Mouse (Mus musculus) hindbrain, embryonic 16.5 days (tissue): ENCODE measurements at regions not wholly inside any gene's neighbourhood (a gene's known extent, or its start where the extent isn't known, plus 50 kb on each side); places are given as distances from the start of the nearest gene placed in this dataset.

Source experiments
- ATAC-seq: fragments of 200-750 bp; cut with Nextera tagmentation; 2 replicates; pipeline ENCODE4 v1.8.0; 2017; ENCODE audit warnings: moderate TSS enrichment, moderate library complexity
- H3K27ac ChIP-seq: fragments of 300-500 bp; sonication (generic); 2 replicates; pipeline ENCODE4 v1.5.1; 2014; ENCODE audit warnings: low read depth, mild to moderate bottlenecking, control low read depth, low read length, moderate library complexity
- H3K27me3 ChIP-seq: fragments of 300-500 bp; sonication (generic); replicated peaks from 2 replicates; pipeline ENCODE4 v1.6.1; 2014; ENCODE audit warnings: low read length; ENCODE audit not compliant: control insufficient read depth, insufficient read depth
- H3K36me3 ChIP-seq: fragments of 300-500 bp; sonication (generic); 2 replicates; pipeline ENCODE4 v1.6.1; 2014; ENCODE audit warnings: mild to moderate bottlenecking, low read length, moderate library complexity, mixed read lengths; ENCODE audit not compliant: control insufficient read depth, insufficient read depth
- H3K4me1 ChIP-seq: fragments of 300-500 bp; sonication (generic); 2 replicates; pipeline ENCODE4 v1.6.1; 2014; ENCODE audit warnings: low read depth, low read length; ENCODE audit not compliant: control insufficient read depth, insufficient read depth
- H3K4me2 ChIP-seq: fragments of 300-500 bp; sonication (generic); 2 replicates; pipeline ENCODE4 v1.6.1; 2014; ENCODE audit warnings: mild to moderate bottlenecking, low read length, control low read depth, moderate library complexity
- H3K4me3 ChIP-seq: fragments of 300-500 bp; sonication (generic); 2 replicates; pipeline ENCODE4 v1.5.1; 2014; ENCODE audit warnings: mild to moderate bottlenecking, low read length, control low read depth, moderate library complexity
- H3K9ac ChIP-seq: fragments of 300-500 bp; sonication (generic); 2 replicates; pipeline ENCODE4 v1.6.1; 2014; ENCODE audit warnings: low read depth, mild to moderate bottlenecking, control low read depth, low read length, moderate library complexity
- H3K9me3 ChIP-seq: fragments of 300-500 bp; sonication (generic); 2 replicates; pipeline ENCODE4 v1.6.1; 2014; ENCODE audit warnings: mild to moderate bottlenecking, low read length, moderate library complexity; ENCODE audit not compliant: control insufficient read depth
- WGBS: fragments of 180-500 bp; shearing (Covaris S2); extraction: QIAGEN DNeasy Blood & Tissue Kit; methylation state at CpG from one replicate; pipeline ENCODE4 v1.1.7; 2014; 5-methylcytosine and 5-hydroxymethylcytosine counted together

DNA sequence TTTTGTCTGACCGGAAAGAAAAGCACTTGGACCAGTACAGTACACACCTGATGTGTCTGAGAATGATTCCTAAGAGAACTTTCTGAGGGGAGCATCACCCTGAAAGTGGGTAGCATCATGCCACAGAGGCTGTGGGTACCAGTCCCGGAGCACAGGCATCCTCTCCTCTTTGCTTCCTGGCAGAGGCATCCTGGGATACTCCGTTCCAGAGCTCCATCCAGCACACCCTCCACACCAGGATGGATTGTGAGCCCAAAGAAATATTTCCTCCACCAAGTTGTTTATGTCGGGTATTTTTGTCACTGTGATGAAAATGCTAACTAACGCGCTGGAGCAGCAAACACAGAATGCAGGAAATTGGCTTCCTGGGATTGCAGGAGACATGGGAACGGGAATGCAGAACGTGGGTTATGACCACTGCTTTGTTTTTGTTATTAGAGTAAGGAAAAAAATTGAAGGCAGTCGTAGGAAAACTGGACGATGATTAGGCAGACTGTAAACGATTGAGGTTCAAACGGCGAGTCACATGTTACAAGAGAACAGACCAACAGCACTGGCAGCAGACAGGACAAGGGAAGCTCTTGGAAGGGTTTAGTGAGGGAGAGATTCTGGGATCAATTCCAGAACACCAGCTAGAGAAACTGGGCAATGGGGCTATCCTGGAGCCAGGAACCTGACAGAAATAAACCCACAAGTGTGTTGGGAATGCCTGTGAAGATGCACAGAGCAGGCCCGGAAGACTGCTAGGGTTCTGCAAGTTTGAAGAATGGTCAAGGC is 134.6 kb downstream of the Fgf18 start:
- 72% methylated on average over 14 of the region's 14 CpGs for WGBS
- Histone ChIP-seq H3K4me3 (no peak overlapping the region), H3K36me3 (no peaks in the 10 kb centered on the region), H3K9me3 (no peaks in the 10 kb centered on the region), H3K4me2 (no peak overlapping the region), H3K27me3 (no peaks in the 10 kb centered on the region), H3K27ac (no peak overlapping the region), H3K4me1 (no peaks in the 10 kb centered on the region), H3K9ac (no peak overlapping the region)
- no peak for ATAC-seq

DNA sequence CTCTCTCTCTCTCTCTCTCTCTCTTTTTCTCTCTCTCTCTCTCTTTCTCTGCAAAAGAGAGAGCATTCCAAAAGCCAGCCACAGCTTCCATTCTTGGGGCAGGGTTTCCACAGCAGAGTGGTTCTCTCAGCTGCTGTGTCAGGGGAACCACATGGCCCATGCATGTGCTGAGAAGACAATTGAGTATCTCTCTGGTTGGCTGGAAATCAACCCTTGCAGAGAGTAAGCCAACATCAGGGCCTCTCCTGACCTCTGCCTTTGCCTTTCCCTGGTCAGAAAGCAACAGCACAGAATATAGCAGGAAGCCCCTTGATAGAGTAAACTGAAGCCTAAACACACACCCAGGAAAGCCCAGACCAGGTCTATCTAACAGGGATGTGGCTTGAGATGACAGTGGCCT is 138.6 kb downstream of the Fgf18 start:
- H3K4me2 ChIP-seq = no peak overlapping the region
- no peak overlapping the region for H3K27ac ChIP-seq
- peaks cover 8% of the 10 kb centered on the region for H3K4me1 ChIP-seq
- H3K27me3 ChIP-seq = no peaks in the 10 kb centered on the region
- no peak overlapping the region for H3K9ac ChIP-seq
- H3K4me3 ChIP-seq = no peak overlapping the region
- no peaks in the 10 kb centered on the region for H3K9me3 ChIP-seq
- H3K36me3 ChIP-seq = no peaks in the 10 kb centered on the region
- no peak for ATAC-seq

DNA sequence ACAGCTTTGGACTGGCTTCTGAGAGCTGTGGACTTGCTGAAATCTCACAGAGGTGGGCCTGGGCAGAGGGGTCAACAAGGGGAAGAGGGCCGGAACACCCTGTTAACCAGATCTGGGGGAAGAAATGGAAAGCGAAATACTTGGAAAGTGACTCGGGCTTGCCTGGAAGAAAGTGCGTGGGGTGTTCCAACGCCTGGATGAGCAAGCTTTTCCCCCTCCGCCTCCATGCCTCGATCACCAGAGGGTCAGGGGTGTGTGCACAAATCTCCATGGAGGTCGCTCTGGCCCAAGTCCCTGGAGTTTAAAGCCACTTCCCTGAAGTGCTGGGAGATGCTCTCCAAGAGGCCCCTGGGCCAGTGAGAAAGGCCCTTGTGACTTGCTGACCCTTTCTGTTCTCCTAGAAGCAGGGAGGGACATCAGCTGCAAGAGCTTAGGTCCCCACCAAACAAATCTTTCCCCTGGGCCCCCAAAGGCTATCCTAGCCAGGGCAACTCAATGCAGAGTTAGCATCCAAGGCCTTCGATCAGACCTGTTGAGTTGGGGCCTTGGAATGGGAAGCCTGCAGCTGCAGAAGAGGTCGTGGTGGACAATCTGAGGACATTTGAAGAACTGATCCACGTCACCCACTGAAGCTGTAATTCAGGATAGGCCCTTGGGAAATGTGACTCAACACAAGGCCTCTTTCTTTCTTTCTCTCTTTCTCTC is 139.2 kb downstream of the Fgf18 start:
- Histone ChIP-seq H3K4me1 (peaks cover 8% of the 10 kb centered on the region), H3K27ac (no peak overlapping the region), H3K9ac (no peak overlapping the region), H3K27me3 (no peaks in the 10 kb centered on the region), H3K36me3 (no peaks in the 10 kb centered on the region), H3K4me2 (no peak overlapping the region), H3K4me3 (no peak overlapping the region), H3K9me3 (no peaks in the 10 kb centered on the region)
- ATAC-seq = no peak
- 94% methylated on average over 11 of the region's 11 CpGs for WGBS

DNA sequence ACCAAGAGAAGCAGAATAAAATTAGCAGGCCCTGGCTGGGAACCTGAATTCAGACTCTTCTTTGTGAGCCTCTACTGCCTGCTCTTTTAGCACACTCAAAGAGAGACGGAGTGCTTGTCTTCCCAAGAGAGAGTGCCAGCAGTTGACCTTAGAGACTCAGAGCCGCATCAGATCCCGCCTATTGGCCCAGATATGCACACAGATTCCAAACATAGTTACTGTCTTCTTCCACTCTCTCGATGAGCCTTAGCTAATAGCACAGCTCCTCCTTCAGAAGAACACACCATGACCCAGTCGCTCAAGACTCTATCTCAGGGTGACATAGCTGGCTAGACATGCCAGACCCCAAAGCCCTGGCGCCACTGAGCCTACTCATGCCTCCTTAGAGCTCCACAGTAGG is 139.8 kb downstream of the Fgf18 start:
- no peak overlapping the region for H3K9ac ChIP-seq
- no peak overlapping the region for H3K4me2 ChIP-seq
- H3K36me3 ChIP-seq = no peaks in the 10 kb centered on the region
- ATAC-seq = no peak
- H3K27me3 ChIP-seq = no peaks in the 10 kb centered on the region
- WGBS = 90% methylated on average over 6 of the region's 6 CpGs
- no peak overlapping the region for H3K4me3 ChIP-seq
- H3K9me3 ChIP-seq = no peaks in the 10 kb centered on the region
- no peak overlapping the region for H3K27ac ChIP-seq
- H3K4me1 ChIP-seq = peaks cover 8% of the 10 kb centered on the region

DNA sequence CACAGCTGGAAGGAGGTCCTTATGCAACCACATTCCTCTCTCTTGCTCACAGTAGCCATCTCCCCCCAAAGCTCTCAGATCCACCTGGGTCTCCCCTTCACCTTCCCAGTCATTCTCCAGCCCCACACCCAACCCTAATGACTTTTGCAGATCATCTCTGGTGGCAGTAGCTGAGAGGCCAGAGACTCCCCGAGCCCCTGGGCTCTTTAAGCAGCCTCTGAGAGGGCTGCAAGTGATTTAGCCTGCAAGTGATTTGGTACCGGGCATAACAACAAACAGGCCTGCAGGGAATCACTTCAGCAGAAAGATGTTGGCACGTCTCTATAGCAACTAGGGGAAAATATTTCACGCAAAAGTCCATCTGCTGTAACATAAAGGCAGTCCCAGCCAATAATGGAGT is 142.0 kb downstream of the Fgf18 start:
- no peak overlapping the region for H3K4me3 ChIP-seq
- no peak overlapping the region for H3K9ac ChIP-seq
- peaks cover 8% of the 10 kb centered on the region for H3K4me1 ChIP-seq
- no peaks in the 10 kb centered on the region for H3K36me3 ChIP-seq
- H3K4me2 ChIP-seq = no peak overlapping the region
- H3K27ac ChIP-seq = no peak overlapping the region
- H3K27me3 ChIP-seq = no peaks in the 10 kb centered on the region
- ATAC-seq = peak; percentile 54
- no peaks in the 10 kb centered on the region for H3K9me3 ChIP-seq
- 16% methylated on average over 4 of the region's 4 CpGs for WGBS

DNA sequence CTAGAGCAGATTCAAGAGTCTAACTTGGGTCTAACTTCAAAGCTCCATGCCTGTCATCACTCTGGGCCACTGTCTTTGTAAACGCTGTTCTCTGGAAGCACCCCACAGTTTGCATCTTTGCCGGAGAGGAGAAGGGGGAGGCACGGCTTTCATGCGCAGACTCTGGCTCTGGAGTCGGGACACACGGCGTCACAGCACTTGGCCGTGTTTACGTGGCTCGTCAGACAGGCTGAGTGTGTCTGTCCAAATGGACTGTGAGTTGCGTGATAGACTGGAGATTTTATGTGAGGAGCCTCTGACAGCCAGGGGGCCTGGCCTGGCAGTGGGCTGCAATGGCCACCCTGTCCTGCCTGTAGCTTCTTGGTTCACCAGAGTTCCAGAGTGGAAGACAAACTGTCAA is 142.6 kb downstream of the Fgf18 start:
- ATAC-seq = no peak
- 91% methylated on average over 11 of the region's 11 CpGs for WGBS
- Histone ChIP-seq H3K4me3 (no peak overlapping the region), H3K9ac (no peak overlapping the region), H3K9me3 (no peaks in the 10 kb centered on the region), H3K27me3 (no peaks in the 10 kb centered on the region), H3K27ac (no peak overlapping the region), H3K4me2 (no peak overlapping the region), H3K36me3 (no peaks in the 10 kb centered on the region), H3K4me1 (peaks cover 8% of the 10 kb centered on the region)

DNA sequence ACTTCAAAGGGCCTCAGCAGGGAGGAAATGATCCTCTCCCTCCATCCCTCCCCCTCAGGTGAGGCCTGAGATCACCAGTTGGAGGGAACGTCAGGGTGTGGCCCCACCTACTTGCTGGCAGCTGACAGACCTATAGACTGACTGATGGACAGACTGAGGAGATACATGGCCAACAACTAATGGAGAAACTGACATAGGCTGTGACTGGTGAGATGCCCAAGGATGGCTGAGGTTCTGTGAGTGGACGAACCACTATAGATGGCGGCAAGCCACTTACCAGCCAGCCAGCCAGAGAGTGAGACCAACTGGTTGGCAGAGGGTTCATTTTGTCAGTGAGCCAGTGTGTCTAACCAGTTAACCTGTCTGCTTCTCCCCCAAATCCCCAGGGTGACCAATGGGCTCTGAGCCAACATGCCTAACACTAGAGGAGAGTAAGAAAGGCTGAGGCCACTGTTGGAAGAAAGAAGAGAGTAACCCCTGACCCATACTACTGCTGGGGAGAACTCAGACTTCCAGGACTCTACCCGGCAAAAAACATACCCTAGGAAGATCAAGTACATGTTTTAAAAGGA is 147.4 kb downstream of the Fgf18 start:
- no peaks in the 10 kb centered on the region for H3K9me3 ChIP-seq
- WGBS = 79% methylated on average over 4 of the region's 4 CpGs
- no peak for ATAC-seq
- no peaks in the 10 kb centered on the region for H3K27me3 ChIP-seq
- no peak overlapping the region for H3K27ac ChIP-seq
- no peak overlapping the region for H3K4me3 ChIP-seq
- no peaks in the 10 kb centered on the region for H3K36me3 ChIP-seq
- no peak overlapping the region for H3K9ac ChIP-seq
- peaks cover 3% of the 10 kb centered on the region for H3K4me1 ChIP-seq
- H3K4me2 ChIP-seq = no peak overlapping the region

DNA sequence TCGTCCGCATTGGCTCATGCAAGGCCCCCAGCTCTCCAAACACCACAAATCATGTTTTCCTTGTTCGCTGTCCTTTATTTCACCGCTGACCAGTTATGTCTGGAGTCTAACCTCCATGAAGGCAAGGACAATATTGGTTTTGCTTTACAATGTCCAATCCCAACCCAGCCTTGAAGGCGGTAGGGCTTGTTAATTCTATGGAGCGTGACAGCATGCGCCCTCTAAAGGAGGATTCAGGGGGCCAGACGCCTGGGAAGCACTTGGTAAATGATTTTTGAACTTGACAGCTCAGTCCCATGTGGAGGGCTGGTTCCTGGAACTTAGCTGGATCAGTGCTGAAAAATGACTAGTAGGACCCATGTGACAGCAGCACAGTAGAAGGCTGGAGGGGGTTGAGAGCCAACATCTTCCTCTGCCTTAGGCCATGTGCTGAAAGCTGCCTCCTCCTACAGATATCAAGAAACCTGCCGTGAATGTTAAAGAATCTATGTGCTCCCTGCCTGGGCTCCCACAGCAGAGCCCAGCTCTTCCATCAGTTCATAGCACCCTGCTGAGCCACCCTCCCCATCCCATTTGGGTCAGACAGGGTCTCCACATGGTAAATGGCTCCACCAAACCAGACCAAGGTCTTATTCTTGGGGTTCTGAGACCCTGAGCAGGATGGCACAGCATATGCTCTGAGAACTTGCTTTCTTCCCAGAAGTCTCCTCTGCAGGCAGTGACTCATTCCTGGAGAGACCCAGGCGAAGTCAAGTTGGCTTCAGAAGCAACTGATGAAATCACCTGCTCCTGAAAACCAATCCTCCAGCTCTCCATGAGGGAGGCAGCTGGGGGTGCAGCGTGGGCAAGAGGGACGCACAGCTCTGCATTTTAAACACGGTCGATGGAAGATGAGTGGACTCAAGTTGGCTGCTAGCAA is 148.3 kb downstream of the Fgf18 start:
- Histone ChIP-seq H3K36me3 (no peaks in the 10 kb centered on the region), H3K4me3 (no peak overlapping the region), H3K9me3 (no peaks in the 10 kb centered on the region), H3K27ac (no peak overlapping the region), H3K9ac (no peak overlapping the region), H3K27me3 (no peaks in the 10 kb centered on the region), H3K4me2 (no peak overlapping the region), H3K4me1 (no peaks in the 10 kb centered on the region)
- 83% methylated on average over 14 of the region's 14 CpGs for WGBS
- no peak for ATAC-seq

DNA sequence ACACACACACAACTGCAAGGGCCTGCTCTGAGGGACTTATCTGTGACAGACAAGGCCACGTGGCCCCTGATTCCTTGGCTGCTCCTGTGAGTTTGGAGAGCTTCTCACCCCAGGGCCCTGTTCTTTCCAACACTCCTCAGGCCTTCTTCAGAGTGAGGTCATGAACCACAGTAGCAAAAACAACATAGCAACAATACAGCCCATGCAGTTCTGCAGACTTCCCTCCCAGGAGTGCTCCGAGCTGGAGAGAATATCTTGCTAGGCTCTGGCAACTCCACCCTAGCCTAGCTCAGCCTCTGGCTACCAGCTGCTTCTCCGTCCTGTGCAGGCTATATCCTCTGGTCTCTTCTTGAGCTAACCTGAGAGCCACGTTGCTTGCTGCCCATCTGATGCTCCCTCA is 152.8 kb downstream of the Fgf18 start:
- Histone ChIP-seq H3K36me3 (no peaks in the 10 kb centered on the region), H3K9ac (no peak overlapping the region), H3K27ac (no peak overlapping the region), H3K9me3 (no peaks in the 10 kb centered on the region), H3K4me1 (no peaks in the 10 kb centered on the region), H3K4me2 (no peak overlapping the region), H3K4me3 (no peak overlapping the region), H3K27me3 (no peaks in the 10 kb centered on the region)
- 76% methylated on average over 4 of the region's 4 CpGs for WGBS
- no peak for ATAC-seq
